Mouse (Mus musculus) stomach, postnatal 0 days (tissue): Measurements from ENCODE around the gene 4933436I01Rik. TPM values are rescaled to one million over a fixed set of nuclear protein-coding genes. Genes with fewer than 3 reads are reported as not detected.

Source experiments
- ATAC-seq: fragments of 200-750 bp; cut with Nextera tagmentation; 2 replicates; pipeline ENCODE4 v1.8.0; 2017; ENCODE audit not compliant: low FRiP score, low TSS enrichment
- DNase-seq: peaks from one replicate; pipeline ENCODE4 v3.0.0-alpha.2; 2016; ENCODE audit warnings: low spot score
- H3K27ac ChIP-seq: fragments of 300-500 bp; sonication (generic); replicated peaks from 2 replicates; pipeline ENCODE4 v1.5.1; 2014; ENCODE audit warnings: mild to moderate bottlenecking, control low read depth
- H3K27me3 ChIP-seq: fragments of 300-500 bp; sonication (generic); 2 replicates; pipeline ENCODE4 v1.6.1; 2014; ENCODE audit warnings: low read length; ENCODE audit not compliant: control insufficient read depth, insufficient read depth
- H3K36me3 ChIP-seq: fragments of 300-500 bp; sonication (generic); 2 replicates; pipeline ENCODE4 v1.6.1; 2014; ENCODE audit warnings: low read length, mixed read lengths; ENCODE audit not compliant: control insufficient read depth, insufficient read depth
- H3K4me1 ChIP-seq: fragments of 300-500 bp; sonication (generic); replicated peaks from 2 replicates; pipeline ENCODE4 v1.6.1; 2014; ENCODE audit warnings: antibody characterized with exemption; ENCODE audit not compliant: control insufficient read depth, insufficient read depth
- H3K4me2 ChIP-seq: fragments of 300-500 bp; sonication (generic); replicated peaks from 2 replicates; pipeline ENCODE4 v1.6.1; 2014; ENCODE audit warnings: low read depth, mild to moderate bottlenecking, control low read depth, moderate library complexity
- H3K4me3 ChIP-seq: fragments of 300-500 bp; sonication (generic); 2 replicates; pipeline ENCODE4 v1.5.1; 2014; ENCODE audit warnings: low read depth, low read length, control low read depth
- H3K9ac ChIP-seq: fragments of 300-500 bp; sonication (generic); 2 replicates; pipeline ENCODE4 v1.6.1; 2014; ENCODE audit warnings: mild to moderate bottlenecking, low read length, control low read depth, mixed read lengths
- H3K9me3 ChIP-seq: fragments of 300-500 bp; sonication (generic); 2 replicates; pipeline ENCODE4 v1.6.1; 2016; ENCODE audit warnings: low read length; ENCODE audit not compliant: control insufficient read depth
- CTCF ChIP-seq: IDR thresholded peaks from 2 replicates; pipeline ENCODE4 v1.5.1; 2016; ENCODE audit warnings: antibody characterized with exemption, low read depth, mild to moderate bottlenecking, moderate library complexity
- EP300 ChIP-seq: optimal IDR thresholded peaks from 2 replicates; pipeline ENCODE3; 2016; ENCODE audit warnings: antibody characterized with exemption
- whole genome bisulfite sequencing: fragments of 180-500 bp; shearing (Covaris S2); extraction: QIAGEN DNeasy Blood & Tissue Kit; methylation state at CpG from one replicate; pipeline ENCODE4 v1.1.7; 2014; 5-methylcytosine and 5-hydroxymethylcytosine counted together
- polyA plus RNA-seq: library from polyadenylated mRNA; unstranded; fragments of >200 nt; fragmentation: Nextera tagmentation; extraction: Ambion mirVana; gene quantifications from 2 replicates; pipeline ENCODE4 v1.2.1, GENCODE M21; 2015

The 4933436I01Rik gene
- not detected in 2 replicates for polyA plus RNA-seq

DNA sequence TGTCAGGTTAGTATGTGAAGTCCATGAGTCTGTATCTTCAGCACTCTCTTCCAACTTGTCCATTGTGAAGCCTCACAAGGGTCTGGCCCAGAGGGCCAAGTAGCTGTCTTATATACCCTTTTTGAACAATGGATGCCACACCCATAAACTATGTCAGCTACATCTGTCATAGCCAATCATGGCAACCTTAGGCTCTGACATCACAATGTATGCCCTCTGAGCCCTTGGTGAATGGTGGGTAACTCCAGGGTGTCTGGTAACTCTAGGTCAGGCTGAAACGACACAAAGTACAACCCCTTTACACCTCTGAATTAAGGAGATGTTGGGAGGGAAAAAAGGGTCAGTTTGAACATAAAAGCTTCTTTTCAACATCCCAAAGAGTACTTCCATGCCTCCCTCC lies at the start of gene 4933436I01Rik:
TSS of gene 4933436I01Rik (minus strand) at position 101 of the 400 bp plus-strand sequence.
- Histone ChIP-seq H3K9ac (no peak within 1 kb of the TSS), H3K27ac (no peak within 1 kb of the TSS), H3K36me3 (no peaks in the 10 kb centered on the region), H3K4me2 (no peak within 1 kb of the TSS), H3K4me3 (no peak within 1 kb of the TSS), H3K4me1 (no peaks in the 10 kb centered on the region), H3K27me3 (no peaks in the 10 kb centered on the region), H3K9me3 (no peaks in the 10 kb centered on the region)
- DNase-seq = no peak
- WGBS = 42% methylated on average over 1 of the region's 1 CpGs
- ATAC-seq = no peak
- TF ChIP-seq EP300 (no peak), CTCF (no peak)

DNA sequence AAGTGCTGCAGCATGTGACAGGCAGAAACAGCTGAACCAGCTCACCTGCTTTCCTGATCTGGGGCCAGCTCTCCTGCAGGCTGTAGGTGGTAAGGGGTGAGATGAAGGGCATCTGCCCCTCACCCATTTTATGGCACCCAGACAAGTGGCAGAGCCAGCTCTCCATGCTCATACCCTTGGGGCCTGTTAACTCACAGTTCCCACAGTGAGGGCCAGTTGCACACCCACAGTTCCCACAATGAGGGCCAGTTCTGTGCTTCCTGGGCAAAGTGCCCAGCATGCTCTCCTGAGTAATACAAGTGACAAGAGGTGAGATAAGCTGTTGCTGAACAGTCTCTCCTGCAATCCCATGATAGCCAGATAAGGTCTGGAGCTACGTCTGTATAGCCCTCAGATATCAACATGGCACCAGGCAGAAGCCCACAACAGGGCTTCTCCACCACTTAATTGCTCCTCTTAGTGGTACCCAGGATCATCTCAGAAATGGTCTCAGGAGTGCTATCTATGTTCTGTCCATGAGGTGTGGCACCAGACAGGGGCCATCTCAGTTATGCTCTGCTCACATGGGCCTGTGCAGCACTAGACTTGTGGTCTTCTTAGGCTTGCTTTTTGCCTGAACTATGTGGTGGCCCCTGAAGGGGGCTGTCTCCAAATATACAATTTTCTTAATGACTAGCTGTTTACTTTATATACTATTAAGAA lies 3.7 kb upstream of the 4933436I01Rik start:
- H3K4me2 ChIP-seq = no peak overlapping the region
- H3K9ac ChIP-seq = no peak overlapping the region
- ATAC-seq = no peak
- no peaks in the 10 kb centered on the region for H3K27me3 ChIP-seq
- no peaks in the 10 kb centered on the region for H3K36me3 ChIP-seq
- TF ChIP-seq EP300 (no peak), CTCF (no peak)
- DNase-seq = no peak
- H3K4me3 ChIP-seq = no peak overlapping the region
- 43% methylated on average over 1 of the region's 1 CpGs for WGBS
- H3K4me1 ChIP-seq = no peaks in the 10 kb centered on the region
- H3K27ac ChIP-seq = no peak overlapping the region
- H3K9me3 ChIP-seq = no peaks in the 10 kb centered on the region

DNA sequence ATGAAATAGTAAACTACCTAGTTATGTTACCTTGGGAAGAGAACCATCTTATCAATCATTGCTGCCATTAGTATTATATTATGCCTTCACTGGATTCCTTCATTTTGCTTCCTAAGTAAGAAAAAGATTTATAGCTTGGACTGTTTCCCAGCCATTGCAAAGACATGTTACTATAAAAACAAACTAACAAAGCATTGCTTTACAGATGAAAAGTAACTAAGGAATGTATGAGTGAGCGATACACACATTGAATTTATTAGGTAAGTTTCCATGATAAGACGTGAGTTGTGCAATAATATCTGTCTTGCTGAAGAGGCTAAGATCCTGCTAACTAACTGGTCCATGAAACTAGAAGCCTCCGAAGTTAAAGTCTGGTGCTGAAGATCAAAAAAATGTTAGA lies 37.8 kb downstream of the 4933436I01Rik start:
- no peaks in the 10 kb centered on the region for H3K27me3 ChIP-seq
- ATAC-seq = no peak
- WGBS = 73% methylated on average over 3 of the region's 3 CpGs

More for the DNA sequence above, 37.8 kb downstream of the 4933436I01Rik start:
- H3K27ac ChIP-seq = no peak overlapping the region
- no peaks in the 10 kb centered on the region for H3K4me1 ChIP-seq
- DNase-seq = no peak
- TF ChIP-seq CTCF = no peak
- TF ChIP-seq EP300 = no peak
- no peaks in the 10 kb centered on the region for H3K9me3 ChIP-seq
- H3K36me3 ChIP-seq = no peaks in the 10 kb centered on the region
- no peak overlapping the region for H3K4me2 ChIP-seq
- H3K4me3 ChIP-seq = no peak overlapping the region
- no peak overlapping the region for H3K9ac ChIP-seq

Other genes starting within 250 kb of the 4933436I01Rik start
- gene Gm1140, start 227.9 kb downstream of the 4933436I01Rik start, polyA plus RNA-seq = not detected in 2 replicates
- gene Gm14692, start 225.8 kb downstream of the 4933436I01Rik start, polyA plus RNA-seq = not detected in 2 replicates